Mouse (Mus musculus) neural tube, embryonic 10.5 days (tissue): ENCODE data around the gene Ss18l1.

Experiments used
- DNase-seq: peaks from one replicate; pipeline ENCODE4 v3.0.0-alpha.2; 2017; ENCODE audit warnings: low spot score; ENCODE audit errors: extremely low spot score

Gene Ss18l1

GRCm38 (mm10) chr2:180085926-180086636 is 43.8 kb downstream of the Ss18l1 start:
- no peak for DNase-seq

GRCm38 (mm10) chr2:180086637-180087027 is 44.3 kb downstream of the Ss18l1 start:
- DNase-seq, result no peak

- DNase-seq, result no peak
Observed at GRCm38 (mm10) chr2:180087472-180087871, 45.2 kb downstream of the Ss18l1 start.

- DNase-seq, result no peak
Observed at GRCm38 (mm10) chr2:180090285-180090684, 48.0 kb downstream of the Ss18l1 start.

DNA sequence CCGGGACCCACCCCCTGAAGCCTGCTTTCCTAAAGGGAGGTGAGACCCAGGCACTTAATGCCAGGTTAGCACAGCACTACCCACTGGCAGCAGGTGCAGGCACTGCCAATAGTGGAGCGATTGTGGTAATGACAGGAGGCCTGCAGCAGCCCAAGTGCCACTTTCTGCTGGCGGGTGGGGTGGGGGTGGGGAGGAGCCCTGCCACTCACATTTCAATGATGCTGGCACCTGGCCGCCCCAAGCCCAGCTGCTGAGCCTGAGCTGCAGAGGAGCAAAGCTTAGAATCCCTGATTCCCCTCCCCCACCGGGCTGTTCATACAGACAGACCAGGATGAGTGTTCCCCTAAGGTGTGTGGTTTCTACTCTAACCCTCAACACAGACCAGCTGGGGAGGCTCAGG is 53.4 kb downstream of the Ss18l1 start:
- no peak for DNase-seq

GRCm38 (mm10) chr2:180097585-180097984 is 55.3 kb downstream of the Ss18l1 start:
- no peak for DNase-seq

GRCm38 (mm10) chr2:180098167-180098566 is 55.9 kb downstream of the Ss18l1 start:
- DNase-seq, result no peak

- no peak for DNase-seq
Observed at GRCm38 (mm10) chr2:180099529-180099928, 57.2 kb downstream of the Ss18l1 start.

DNA sequence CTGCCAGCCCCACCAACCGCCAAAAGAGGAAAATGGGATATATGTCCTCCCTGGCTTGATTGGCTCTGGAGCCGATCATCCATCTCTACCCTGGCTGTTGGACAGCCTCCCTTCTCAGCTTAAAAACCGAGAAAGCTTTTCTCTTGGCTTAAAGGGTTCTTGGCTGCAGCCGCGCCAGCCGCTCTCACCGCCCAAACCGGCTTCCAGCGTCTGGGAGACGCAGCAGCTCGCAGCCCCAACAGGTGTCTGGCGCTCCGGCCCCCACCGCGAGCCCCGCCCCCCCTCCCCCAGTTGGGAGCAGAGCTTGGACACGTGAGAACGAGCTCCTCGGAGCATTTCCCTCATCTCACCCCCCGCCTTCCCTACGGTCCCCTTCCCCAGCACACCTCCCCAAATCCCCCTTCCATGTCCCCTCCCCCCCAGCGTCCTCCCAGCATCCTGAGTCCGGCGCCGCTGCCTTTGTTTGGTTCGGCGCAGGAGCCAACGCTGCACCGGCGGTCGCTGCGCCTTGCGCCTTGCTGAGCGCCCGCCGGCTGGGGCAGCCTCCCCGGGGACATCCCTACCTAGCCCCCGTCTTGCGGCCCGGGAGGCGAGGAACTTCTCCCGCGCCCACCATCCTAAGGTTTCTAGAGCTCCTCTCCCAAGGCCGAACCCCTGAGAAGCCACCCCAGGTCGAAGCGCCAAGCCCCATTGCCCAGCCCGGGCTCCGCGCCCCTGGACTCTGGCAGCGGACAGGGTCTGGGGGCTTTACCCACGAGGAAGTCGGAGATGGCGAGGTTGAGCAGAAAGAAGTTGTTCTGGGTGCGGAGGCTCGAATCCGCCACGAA is 61.1 kb downstream of the Ss18l1 start:
- DNase-seq, result peak; percentile 37

DNA sequence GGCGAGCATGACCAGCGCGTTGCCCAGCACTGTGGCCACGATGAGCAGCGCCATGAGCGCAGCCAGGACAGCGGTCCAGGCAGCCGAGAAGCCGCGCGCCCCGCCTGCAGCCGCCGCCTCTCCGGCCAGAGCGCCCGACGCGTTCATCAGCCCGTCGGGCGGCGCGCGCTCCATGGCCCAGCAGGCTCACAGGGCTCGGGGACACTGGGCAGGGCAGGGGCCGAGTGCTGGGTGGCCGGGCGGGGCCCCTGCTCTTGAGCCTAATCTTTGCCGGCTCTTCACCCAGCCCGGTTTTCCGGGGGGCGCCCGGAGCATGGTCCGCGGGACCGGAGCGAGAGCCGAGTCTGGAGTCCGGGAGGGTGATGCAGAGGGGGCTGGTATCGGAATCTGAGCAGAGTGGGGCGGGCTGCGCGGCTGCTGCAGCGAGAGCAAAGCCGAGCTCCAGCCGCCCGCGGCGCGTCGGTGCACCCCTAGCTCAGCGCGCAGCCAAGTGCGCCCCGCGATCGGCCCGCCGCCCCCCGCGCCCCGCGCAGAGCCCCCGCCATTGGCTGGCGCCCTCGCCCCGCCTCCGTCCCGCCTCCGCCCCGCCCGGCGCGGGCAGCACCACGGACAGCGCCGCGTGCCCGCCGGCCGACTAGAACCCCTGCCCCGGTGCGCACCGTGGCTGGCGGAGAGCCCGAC is 61.8 kb downstream of the Ss18l1 start, which contains the start of gene Hrh3:
TSS of gene Hrh3 (minus strand) at position 511 of the 681 bp plus-strand sequence.
- DNase-seq, result peak; percentile 88

GRCm38 (mm10) chr2:180104659-180105377 is 62.5 kb downstream of the Ss18l1 start:
- no peak for DNase-seq

DNA sequence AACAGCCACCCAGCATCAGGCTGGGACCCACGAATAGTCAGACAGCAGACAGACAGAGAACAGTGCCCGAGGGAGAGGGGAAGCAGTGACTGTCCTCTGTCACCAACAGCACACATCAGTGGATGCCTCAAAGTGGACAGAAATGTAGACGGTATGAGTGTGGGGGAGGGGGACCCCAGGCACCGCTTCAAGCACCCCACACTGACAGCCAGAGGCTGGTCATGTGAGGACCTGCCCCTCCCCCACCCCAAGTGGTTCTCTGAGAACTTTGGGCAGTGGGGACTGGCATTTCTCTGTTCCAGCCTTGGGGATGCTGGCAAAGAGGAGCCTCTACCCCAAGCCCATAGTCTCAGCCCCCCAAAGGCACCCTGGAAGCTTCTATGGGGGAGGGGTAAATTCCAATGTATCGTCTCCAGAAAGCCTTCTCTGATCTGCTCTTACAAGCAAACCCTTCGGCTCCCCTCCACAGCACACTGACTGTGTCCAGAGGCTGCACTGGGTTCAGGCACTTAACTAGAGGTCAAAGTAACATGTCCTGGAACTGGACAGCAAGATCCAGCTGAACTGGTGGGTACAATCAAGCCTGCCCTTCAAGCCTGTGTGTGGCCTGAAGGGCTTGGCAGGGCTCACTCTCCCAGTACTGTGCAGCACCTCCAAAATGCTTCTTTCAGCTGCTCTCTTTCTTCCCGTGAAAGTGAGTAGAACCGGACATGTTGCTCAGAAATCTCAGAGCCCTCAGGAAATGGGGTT is 63.3 kb downstream of the Ss18l1 start:
- no peak for DNase-seq

DNA sequence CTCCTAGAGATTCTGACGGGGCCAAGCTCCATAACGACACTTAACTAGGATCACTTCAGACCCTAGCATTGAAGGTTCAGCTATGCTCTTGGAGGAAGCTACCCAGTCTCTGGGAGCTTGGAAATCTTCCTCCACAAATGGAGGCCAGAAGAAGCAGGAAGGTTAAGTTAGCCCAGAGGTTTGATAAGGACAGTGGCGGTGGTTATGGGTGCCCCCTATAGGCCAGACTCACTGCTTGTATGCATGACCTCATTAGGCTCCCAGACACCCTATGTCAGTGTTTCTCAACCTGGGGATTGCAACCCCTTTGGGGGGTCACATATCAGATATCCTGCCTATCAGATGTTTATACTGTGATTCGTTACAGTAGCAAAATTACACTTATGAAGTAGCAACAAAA is 64.8 kb downstream of the Ss18l1 start:
- no peak for DNase-seq

DNA sequence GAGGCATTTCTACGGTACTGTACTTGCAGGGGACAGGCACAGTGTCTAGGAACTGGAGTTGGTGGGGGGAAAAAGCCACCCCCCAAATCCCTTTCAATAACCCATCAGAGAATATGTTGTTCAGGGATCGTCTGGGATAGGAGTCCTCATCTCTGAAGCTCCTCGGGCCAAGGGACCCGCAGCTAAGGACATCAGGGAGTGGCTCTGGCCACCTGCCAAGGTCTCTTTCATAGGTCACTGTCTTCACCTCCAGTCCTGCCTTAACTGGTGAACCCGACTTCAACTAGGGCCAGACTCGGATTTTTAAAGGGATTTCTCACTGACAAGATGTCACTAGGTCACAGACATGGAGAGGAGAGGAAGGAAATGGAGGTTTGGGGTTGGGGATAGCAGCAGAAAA is 66.0 kb downstream of the Ss18l1 start:
- no peak for DNase-seq

DNA sequence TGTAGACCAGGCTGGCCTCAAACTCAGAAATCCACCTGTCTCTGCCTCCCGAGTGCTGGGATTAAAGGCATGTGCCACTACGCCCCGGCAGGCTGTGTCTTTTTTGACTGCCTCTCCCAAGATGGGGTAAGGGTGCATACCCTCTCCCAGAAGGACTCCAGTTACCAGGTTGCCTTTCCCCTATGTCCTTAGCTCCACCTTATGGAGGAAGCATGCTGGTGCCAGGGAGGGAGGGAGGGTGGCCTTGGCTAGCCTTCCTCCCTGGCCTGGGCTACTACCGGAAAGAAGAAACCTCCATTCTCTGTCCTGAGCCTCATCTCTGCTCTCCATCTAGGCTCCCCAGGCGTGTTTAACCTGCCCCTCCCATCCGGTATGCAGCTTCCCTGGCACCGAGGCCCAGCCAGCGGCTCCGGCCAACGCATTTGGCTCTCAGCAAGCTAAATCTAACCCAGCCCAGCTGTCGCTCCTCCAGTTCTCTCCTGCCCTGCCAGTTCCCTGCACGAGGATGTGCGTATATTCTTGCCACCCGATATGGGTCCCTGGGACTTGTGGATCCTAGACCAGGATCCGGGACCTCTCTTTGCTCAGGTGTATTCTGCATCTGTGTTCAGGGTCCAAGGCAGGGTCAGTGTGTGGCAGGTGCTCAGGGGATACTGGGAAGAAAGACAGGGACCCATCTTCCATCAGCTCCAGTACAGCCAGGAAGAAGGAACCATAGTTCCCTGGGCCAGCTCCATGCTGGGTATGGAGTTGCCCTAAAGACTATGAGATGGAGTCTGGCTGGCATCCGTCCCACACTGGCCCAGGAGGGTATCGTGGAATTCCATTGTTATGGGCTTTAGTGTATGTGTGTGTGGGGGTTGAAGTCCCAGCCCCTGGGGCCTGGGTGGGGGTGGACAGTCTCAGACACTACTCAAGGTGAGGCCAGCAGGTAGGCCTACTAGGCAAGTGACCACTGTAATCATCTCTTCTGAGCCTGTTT is 71.9 kb downstream of the Ss18l1 start:
- no peak for DNase-seq

DNA sequence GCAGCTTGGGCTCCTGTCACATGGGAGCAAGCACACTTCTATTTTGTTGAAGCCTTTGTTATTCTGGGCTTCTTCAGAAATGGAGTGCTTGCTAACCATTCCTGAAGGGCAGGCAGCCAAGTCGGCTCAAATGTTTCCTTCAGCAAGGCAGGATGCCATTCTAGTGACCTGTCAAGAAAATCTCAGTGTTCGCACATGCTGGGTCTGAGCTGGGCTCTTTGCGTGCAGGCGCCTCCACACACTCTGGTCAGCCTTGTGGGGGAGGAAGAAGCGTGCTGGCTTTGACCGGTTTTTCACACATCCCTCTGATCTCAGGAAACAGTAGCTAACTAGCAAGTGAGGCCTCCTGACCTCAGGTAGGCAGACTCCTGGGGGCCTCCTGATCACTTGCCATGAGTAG is 73.0 kb downstream of the Ss18l1 start:
- DNase-seq, result no peak

GRCm38 (mm10) chr2:180116081-180116493 is 73.8 kb downstream of the Ss18l1 start:
- no peak for DNase-seq

- DNase-seq, result no peak
Observed at GRCm38 (mm10) chr2:180116741-180117484, 74.6 kb downstream of the Ss18l1 start.
